Mouse (Mus musculus): ENCODE measurements around the gene Astn2.

GRCm38 (mm10) chr4:65958369-65959187, 445.8 kb downstream of the Astn2 start:
- no peak for TF ChIP-seq FLI1 (IDR thresholded peaks at IDR 0.05; ENCODE audit: low read length)
- TF ChIP-seq GATA1 (IDR thresholded peaks at IDR 0.05; ENCODE audit: borderline replicate concordance, low read length) = no peak
